Mouse (Mus musculus) liver, embryonic 14.5 days (tissue): Measurements from ENCODE around the gene Brca2.

Experiments
- CTCF ChIP-seq: IDR thresholded peaks from 2 replicates; pipeline ENCODE4 v1.5.1; 2016; ENCODE audit warnings: antibody characterized with exemption, low read depth, control low read depth
- EP300 ChIP-seq: IDR thresholded peaks from 2 replicates; pipeline ENCODE4 v1.6.1; 2016; ENCODE audit warnings: antibody characterized with exemption, low read depth

GRCm38 (mm10) chr5:150595366-150596016 is 73.1 kb downstream of the Brca2 start:
- no peak for TF ChIP-seq CTCF
- TF ChIP-seq EP300, result no peak
